Mouse (Mus musculus) stomach, embryonic 16.5 days (tissue): Measurements from ENCODE around the gene Olfr315. TPM values are rescaled to one million over a fixed set of nuclear protein-coding genes. Genes with fewer than 3 reads are reported as not detected.

Source experiments
- ATAC-seq: fragments of 200-750 bp; cut with Nextera tagmentation; 2 replicates; pipeline ENCODE4 v1.8.0; 2017; ENCODE audit warnings: moderate number of reproducible peaks, moderate TSS enrichment; ENCODE audit not compliant: insufficient read depth, low FRiP score
- H3K27ac ChIP-seq: fragments of 300-500 bp; sonication (generic); 2 replicates; pipeline ENCODE4 v1.5.1; 2014; ENCODE audit warnings: low read length
- H3K27me3 ChIP-seq: fragments of 300-500 bp; sonication (generic); 2 replicates; pipeline ENCODE4 v1.6.1; 2014; ENCODE audit warnings: low read length, control low read depth, mixed read lengths; ENCODE audit not compliant: control insufficient read depth, insufficient read depth
- H3K36me3 ChIP-seq: fragments of 300-500 bp; sonication (generic); 2 replicates; pipeline ENCODE4 v1.6.1; 2014; ENCODE audit warnings: low read length; ENCODE audit not compliant: control insufficient read depth, insufficient read depth
- H3K4me1 ChIP-seq: fragments of 300-500 bp; sonication (generic); 2 replicates; pipeline ENCODE4 v1.6.1; 2014; ENCODE audit warnings: low read length, control low read depth, mixed read lengths; ENCODE audit not compliant: control insufficient read depth, insufficient read depth
- H3K4me2 ChIP-seq: fragments of 300-500 bp; sonication (generic); 2 replicates; pipeline ENCODE4 v1.6.1; 2014; ENCODE audit warnings: low read depth, low read length, mixed read lengths
- H3K4me3 ChIP-seq: fragments of 300-500 bp; sonication (generic); replicated peaks from 2 replicates; pipeline ENCODE4 v1.5.1; 2014; ENCODE audit warnings: mild to moderate bottlenecking, low read length
- H3K9ac ChIP-seq: fragments of 300-500 bp; sonication (generic); 2 replicates; pipeline ENCODE4 v1.6.1; 2014; ENCODE audit warnings: low read length
- H3K9me3 ChIP-seq: fragments of 300-500 bp; sonication (generic); replicated peaks from 2 replicates; pipeline ENCODE4 v1.6.1; 2016; ENCODE audit warnings: low read length, control low read depth; ENCODE audit not compliant: control insufficient read depth
- WGBS: fragments of 180-500 bp; shearing (Covaris S2); extraction: QIAGEN DNeasy Blood & Tissue Kit; methylation state at CpG from one replicate; pipeline ENCODE4 v1.1.7; 2014; 5-methylcytosine and 5-hydroxymethylcytosine counted together
- polyA plus RNA-seq: library from polyadenylated mRNA; unstranded; fragments of >200 nt; fragmentation: Nextera tagmentation; extraction: Ambion mirVana; gene quantifications from 2 replicates; pipeline ENCODE4 v1.2.1, GENCODE M21; 2015

Olfr315 gene
- polyA plus RNA-seq, 1 experiment from 2014 or later: not detected

DNA sequence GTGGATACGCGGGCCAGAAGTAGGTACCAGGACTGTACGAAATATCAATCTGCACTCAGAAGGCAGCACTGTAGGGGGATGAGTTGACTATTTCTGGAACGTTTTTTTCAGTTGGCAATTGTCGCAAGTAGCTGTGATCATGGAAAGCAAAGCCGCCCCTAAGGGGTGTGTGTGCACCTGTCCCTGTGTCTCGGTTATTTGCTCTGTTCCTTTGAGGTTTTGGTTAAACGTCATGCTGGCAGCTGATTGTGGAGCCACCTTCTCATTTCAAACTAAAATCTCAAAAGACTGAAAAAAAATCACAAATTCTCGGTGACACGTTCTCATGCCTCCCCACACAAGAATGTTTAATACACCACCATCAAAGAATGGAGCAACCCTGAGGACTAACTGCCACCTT lies 14.7 kb downstream of the Olfr315 start:
- H3K27ac ChIP-seq: no peak overlapping the region
- ATAC-seq: no peak

DNA sequence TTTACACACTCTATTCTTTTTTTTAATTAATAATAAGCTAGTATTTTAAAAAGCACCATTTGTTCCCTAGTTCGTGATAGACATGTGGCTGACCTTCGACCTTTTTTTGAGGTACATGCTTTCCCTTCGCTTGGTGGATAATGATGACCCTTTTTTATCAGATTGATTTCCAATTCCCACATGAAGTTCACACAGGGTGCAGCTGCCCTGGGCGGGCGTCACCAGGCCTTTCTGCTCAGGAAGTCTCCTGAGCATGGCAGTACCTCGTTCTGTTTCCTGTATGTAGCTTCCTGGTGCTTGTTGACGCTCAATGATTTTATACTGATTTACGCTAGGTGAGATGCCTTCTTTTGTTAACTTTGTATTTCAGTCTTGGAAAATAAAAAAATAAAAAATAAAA lies 15.4 kb downstream of the Olfr315 start:
- Histone ChIP-seq H3K27me3 (no peaks in the 10 kb centered on the region), H3K9me3 (no peaks in the 10 kb centered on the region), H3K9ac (no peak overlapping the region), H3K4me3 (no peak overlapping the region), H3K27ac (no peak overlapping the region), H3K36me3 (no peaks in the 10 kb centered on the region), H3K4me1 (no peaks in the 10 kb centered on the region), H3K4me2 (no peak overlapping the region)
- no peak for ATAC-seq
- WGBS: 74% methylated on average over 8 of the region's 8 CpGs

More for the DNA sequence above, 14.7 kb downstream of the Olfr315 start:
- Histone ChIP-seq H3K36me3 (no peaks in the 10 kb centered on the region), H3K4me3 (no peak overlapping the region), H3K9me3 (no peaks in the 10 kb centered on the region), H3K4me2 (no peak overlapping the region), H3K4me1 (no peaks in the 10 kb centered on the region), H3K9ac (no peak overlapping the region), H3K27me3 (no peaks in the 10 kb centered on the region)
- 76% methylated on average over 10 of the region's 10 CpGs for WGBS

DNA sequence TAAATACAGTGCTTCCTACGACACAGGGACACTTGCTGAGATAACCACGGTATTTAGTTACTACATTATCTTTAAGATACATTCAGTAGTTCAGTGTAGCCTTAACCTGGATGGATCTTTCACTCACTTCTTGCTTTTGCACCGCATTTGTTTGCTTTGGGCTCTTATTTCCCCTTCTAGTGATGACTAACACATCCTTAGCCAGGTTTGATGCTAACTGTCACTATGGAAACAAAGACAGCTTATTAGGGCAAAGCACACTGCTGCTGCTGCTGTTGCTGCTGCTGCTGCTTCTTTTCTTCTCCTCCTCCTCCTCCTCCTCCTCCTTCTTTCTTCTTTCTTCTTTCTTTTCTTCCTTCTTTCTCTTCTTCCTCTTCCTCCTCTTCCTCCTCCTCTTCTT lies 16.5 kb downstream of the Olfr315 start:
- H3K4me3 ChIP-seq: no peak overlapping the region
- WGBS: 22% methylated on average over 3 of the region's 3 CpGs
- H3K27ac ChIP-seq: no peak overlapping the region
- H3K4me2 ChIP-seq: no peak overlapping the region
- H3K27me3 ChIP-seq: no peaks in the 10 kb centered on the region
- no peak overlapping the region for H3K9ac ChIP-seq
- H3K9me3 ChIP-seq: no peaks in the 10 kb centered on the region
- H3K4me1 ChIP-seq: no peaks in the 10 kb centered on the region
- no peak for ATAC-seq
- no peaks in the 10 kb centered on the region for H3K36me3 ChIP-seq

DNA sequence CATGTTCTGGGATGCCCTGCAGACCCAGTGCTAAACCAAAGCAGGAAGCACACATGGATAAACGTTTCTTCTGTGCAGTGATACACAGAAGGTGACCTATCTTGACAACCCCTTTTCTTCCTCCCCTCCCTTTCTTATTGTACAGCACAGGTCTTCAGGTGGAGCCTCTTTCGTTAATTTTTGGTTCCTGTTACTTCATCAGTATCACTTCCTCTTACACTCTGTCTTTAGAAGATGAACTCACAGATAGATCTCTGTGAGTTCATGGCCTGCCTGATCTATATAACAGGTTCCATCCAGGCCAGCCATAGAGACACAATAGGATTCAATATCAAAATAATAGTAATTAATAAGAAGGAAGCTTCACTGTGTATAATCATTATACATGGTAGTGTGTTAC lies 17.1 kb downstream of the Olfr315 start:
- H3K36me3 ChIP-seq: no peaks in the 10 kb centered on the region
- H3K27me3 ChIP-seq: no peaks in the 10 kb centered on the region
- no peak for ATAC-seq
- no peak overlapping the region for H3K27ac ChIP-seq
- no peak overlapping the region for H3K4me2 ChIP-seq
- no peaks in the 10 kb centered on the region for H3K9me3 ChIP-seq
- no peak overlapping the region for H3K4me3 ChIP-seq
- H3K9ac ChIP-seq: no peak overlapping the region
- WGBS: 43% methylated on average over 2 of the region's 2 CpGs
- no peaks in the 10 kb centered on the region for H3K4me1 ChIP-seq

DNA sequence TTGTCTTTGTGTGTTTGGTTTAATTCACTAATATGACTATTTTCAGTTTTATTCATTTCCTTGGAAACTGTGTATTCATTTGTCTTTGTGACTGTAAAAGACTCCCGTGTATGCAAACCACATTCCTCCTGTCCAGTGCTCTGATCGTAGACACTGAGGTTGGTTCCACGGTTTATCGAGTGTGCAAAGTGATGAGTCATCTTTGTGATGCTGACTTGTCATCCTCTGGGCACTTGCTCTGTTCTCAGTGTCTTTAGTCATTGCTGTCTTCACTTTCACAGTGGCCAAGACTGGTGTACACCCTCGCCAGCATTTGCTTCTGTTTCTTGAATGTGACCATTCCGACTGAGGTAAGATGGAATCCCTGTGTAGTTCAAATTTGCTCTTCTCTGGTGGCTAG lies 17.7 kb downstream of the Olfr315 start:
- Histone ChIP-seq H3K36me3 (no peaks in the 10 kb centered on the region), H3K9ac (no peak overlapping the region), H3K27ac (no peak overlapping the region), H3K4me3 (no peak overlapping the region), H3K27me3 (no peaks in the 10 kb centered on the region), H3K4me2 (no peak overlapping the region), H3K9me3 (no peaks in the 10 kb centered on the region), H3K4me1 (no peaks in the 10 kb centered on the region)
- 64% methylated on average over 6 of the region's 6 CpGs for WGBS
- ATAC-seq: no peak

DNA sequence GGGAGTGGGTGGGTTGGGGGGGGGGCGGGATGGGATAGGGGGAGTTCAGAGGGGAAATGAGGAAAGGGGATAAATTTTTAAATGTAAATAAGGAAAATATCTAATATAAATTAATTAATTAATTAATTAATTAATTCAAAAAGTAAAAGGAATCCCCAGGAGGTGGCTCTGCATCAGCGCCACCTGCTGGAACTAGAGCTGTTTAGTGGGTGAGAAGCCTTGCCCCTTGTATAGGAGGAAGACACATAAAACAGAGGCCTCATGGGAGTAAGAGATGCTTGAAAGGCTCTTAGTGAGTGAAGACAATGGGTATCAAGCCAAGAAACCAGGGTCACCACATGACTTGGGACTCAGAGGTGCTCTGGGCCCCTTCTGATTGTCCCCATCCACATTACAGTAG lies 22.9 kb downstream of the Olfr315 start:
- 85% methylated on average over 2 of the region's 2 CpGs for WGBS
- Histone ChIP-seq H3K27ac (no peak overlapping the region), H3K4me1 (no peaks in the 10 kb centered on the region), H3K36me3 (no peaks in the 10 kb centered on the region), H3K9me3 (no peaks in the 10 kb centered on the region), H3K4me2 (no peak overlapping the region), H3K9ac (no peak overlapping the region), H3K4me3 (no peak overlapping the region), H3K27me3 (no peaks in the 10 kb centered on the region)
- no peak for ATAC-seq

DNA sequence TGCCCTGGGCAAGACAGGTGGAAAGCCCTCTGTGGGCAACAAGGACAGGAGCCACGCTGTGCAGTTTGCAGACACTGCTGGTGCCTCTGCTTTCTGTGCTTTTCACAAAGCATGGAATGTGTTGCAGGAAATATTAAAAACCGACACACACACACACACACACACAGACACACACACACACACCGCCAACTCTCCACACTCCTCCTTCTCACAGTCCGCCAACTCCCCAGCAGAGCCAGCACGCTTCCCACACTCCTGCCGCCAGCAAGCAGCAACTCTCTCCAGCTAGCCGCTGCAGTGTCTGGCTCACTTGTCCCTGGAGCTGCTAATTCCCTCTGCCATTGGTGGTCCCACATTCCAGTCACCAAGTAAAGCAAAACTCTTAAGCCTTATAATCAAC lies 23.9 kb downstream of the Olfr315 start:
- ATAC-seq: no peak
- Histone ChIP-seq H3K4me2 (no peak overlapping the region), H3K9me3 (no peaks in the 10 kb centered on the region), H3K27ac (no peak overlapping the region), H3K4me1 (peaks cover 5% of the 10 kb centered on the region), H3K4me3 (no peak overlapping the region), H3K36me3 (no peaks in the 10 kb centered on the region), H3K9ac (no peak overlapping the region), H3K27me3 (no peaks in the 10 kb centered on the region)
- 75% methylated on average over 7 of the region's 7 CpGs for WGBS

DNA sequence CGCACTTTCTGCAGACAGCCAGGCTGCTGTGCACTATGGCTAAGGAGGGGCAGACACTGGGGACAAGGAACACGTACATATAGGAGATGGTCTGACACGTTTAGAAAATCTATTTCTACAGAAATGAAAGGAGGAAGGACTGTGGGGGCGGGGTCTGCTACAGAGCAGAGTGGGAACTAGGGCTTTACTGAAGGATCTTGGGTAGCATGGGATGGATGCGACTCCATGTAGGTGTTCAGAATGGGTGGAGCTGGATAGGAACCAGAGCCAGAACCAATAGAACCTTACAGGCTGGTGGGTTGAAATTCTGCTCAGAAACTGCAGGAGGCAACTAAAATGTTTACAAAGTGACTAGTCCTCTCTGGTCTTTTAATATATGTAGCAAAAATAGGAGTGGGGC lies 26.8 kb downstream of the Olfr315 start:
- H3K36me3 ChIP-seq: no peaks in the 10 kb centered on the region
- H3K9ac ChIP-seq: no peak overlapping the region
- H3K27me3 ChIP-seq: no peaks in the 10 kb centered on the region
- WGBS: 73% methylated on average over 5 of the region's 5 CpGs
- no peak for ATAC-seq
- no peak overlapping the region for H3K27ac ChIP-seq
- no peak overlapping the region for H3K4me2 ChIP-seq
- H3K4me1 ChIP-seq: peaks cover 10% of the 10 kb centered on the region
- no peaks in the 10 kb centered on the region for H3K9me3 ChIP-seq
- no peak overlapping the region for H3K4me3 ChIP-seq

DNA sequence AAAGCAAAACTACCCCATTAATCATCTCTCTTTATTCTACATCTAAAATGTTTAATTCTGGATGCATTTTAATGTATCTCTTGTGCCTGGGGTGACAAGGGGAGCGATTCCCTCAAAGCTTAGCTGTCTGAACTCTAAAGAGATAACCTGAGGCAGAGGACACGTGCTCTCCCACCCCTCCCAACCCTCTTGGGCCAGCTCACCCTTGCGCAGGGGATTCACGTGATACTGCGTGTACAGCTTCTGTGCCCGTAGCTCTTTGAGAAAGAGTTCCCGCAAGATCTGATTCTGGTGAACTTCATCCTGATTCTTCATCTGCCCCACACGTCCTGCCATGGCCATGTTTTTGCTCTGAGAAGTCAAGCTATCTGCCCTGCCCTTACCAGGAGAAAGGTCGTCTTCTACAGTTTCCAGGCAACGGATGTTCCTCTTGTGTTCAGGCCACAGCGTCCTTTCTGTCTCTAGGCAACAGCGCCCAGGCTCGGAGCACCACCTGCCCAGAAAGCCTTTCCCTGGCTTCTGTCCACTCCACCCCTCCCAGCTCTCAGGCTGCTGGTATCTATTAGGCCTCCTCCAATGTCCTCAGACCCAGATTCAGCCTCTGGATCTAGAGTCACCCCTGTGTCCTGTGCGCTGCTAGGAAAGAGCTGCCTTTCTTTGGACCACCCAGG lies 28.7 kb downstream of the Olfr315 start, which contains the start of gene Fam183b:
Fam183b (minus strand) TSS at position 403 of the 671 bp plus-strand sequence.
- H3K27ac ChIP-seq: no peak within 1 kb of the TSS
- H3K9ac ChIP-seq: 0 out of 2 replicates have a peak within 1 kb of the TSS, but pooled peaks have one; percentile 23
- H3K27me3 ChIP-seq: no peaks in the 10 kb centered on the region
- H3K4me1 ChIP-seq: peaks cover 10% of the 10 kb centered on the region
- ATAC-seq: peak; percentile 72
- peak within 1 kb of the TSS; percentile 40 for H3K4me2 ChIP-seq
- H3K9me3 ChIP-seq: no peaks in the 10 kb centered on the region
- no peak within 1 kb of the TSS for H3K4me3 ChIP-seq
- no peaks in the 10 kb centered on the region for H3K36me3 ChIP-seq
- 16% methylated on average over 14 of the region's 14 CpGs for WGBS
